Mouse (Mus musculus) E14TG2a.4 (cell line): ENCODE measurements around the gene Ggps1.

Experiments used
- CTCF ChIP-seq: conservative IDR thresholded peaks from 2 replicates; pipeline ENCODE4 v1.5.1; 2014; ENCODE audit warnings: low read length
- NANOG ChIP-seq: IDR thresholded peaks from 2 replicates; pipeline ENCODE4 v1.6.1; 2014; ENCODE audit warnings: borderline replicate concordance, low read length, mixed read lengths
- POU5F1 ChIP-seq: IDR thresholded peaks from 2 replicates; pipeline ENCODE4 v1.6.1; 2014; ENCODE audit warnings: low read length, borderline replicate concordance

GRCm38 (mm10) chr13:14033309-14034072 lies 29.8 kb downstream of the Ggps1 start:
- TF ChIP-seq CTCF: no peak
- no peak for TF ChIP-seq POU5F1
- no peak for TF ChIP-seq NANOG
